Mouse (Mus musculus): Measurements from ENCODE around the gene Lrrc30.

Gene Lrrc30

GRCm38 (mm10) chr17:67582681-67583356 is 49.7 kb downstream of the Lrrc30 start:
- DNase-seq: no peak

DNA sequence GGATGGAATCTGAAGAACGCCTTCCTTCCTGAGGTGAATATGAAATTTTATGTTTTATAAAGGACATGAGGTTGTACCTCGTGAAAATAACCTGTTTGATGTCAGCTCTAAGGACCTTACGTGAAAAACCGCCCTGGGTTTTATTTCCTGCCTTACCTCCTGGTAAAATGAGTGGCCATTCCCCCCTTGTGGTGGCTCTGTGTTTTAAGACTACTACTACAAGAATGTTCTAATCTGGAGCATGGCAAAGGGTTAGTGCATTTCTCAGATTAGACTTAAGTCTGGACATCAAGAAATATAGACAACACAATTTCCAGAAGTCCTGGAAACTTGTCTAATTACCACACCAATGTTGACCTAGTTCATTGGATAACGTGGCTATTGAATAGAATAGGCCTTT is 50.7 kb downstream of the Lrrc30 start:
- no peak for DNase-seq
